Mouse (Mus musculus) embryonic facial prominence, embryonic 14.5 days (tissue): ENCODE data around the gene Gm38393. TPM values are rescaled to one million over a fixed set of nuclear protein-coding genes. Genes with fewer than 3 reads are reported as not detected.
A peak's percentile ranks its signal among the peaks of the same experiment; 100 is the strongest.

Experiments
- ATAC-seq: fragments of 200-750 bp; cut with Nextera tagmentation; 2 replicates; pipeline ENCODE4 v1.8.0; 2017; ENCODE audit warnings: low read depth, moderate number of reproducible peaks, moderate TSS enrichment
- DNase-seq: peaks from one replicate; pipeline ENCODE4 v3.0.0-alpha.2; 2015; ENCODE audit warnings: low spot score
- H3K27ac ChIP-seq: fragments of 300-500 bp; sonication (generic); replicated peaks from 2 replicates; pipeline ENCODE4 v1.5.1; 2014; ENCODE audit warnings: low read depth, mild to moderate bottlenecking, low read length, moderate library complexity
- H3K27me3 ChIP-seq: fragments of 300-500 bp; sonication (generic); replicated peaks from 2 replicates; pipeline ENCODE4 v1.6.1; 2014; ENCODE audit warnings: low read length; ENCODE audit not compliant: control insufficient read depth, insufficient read depth
- H3K36me3 ChIP-seq: fragments of 300-500 bp; sonication (generic); 2 replicates; pipeline ENCODE4 v1.6.1; 2014; ENCODE audit warnings: low read length, mixed read lengths; ENCODE audit not compliant: control insufficient read depth, insufficient read depth
- H3K4me1 ChIP-seq: fragments of 300-500 bp; sonication (generic); 2 replicates; pipeline ENCODE4 v1.6.1; 2014; ENCODE audit warnings: antibody characterized with exemption, low read length; ENCODE audit not compliant: control insufficient read depth, insufficient read depth
- H3K4me2 ChIP-seq: fragments of 300-500 bp; sonication (generic); 2 replicates; pipeline ENCODE4 v1.6.1; 2014; ENCODE audit warnings: low read depth, mild to moderate bottlenecking, low read length, moderate library complexity, mixed read lengths
- H3K4me3 ChIP-seq: fragments of 300-500 bp; sonication (generic); 2 replicates; pipeline ENCODE4 v1.5.1; 2014; ENCODE audit warnings: low read depth, mild to moderate bottlenecking, low read length
- H3K9ac ChIP-seq: fragments of 300-500 bp; sonication (generic); 2 replicates; pipeline ENCODE4 v1.6.1; 2014; ENCODE audit warnings: low read depth, mild to moderate bottlenecking, low read length, moderate library complexity, mixed read lengths
- H3K9me3 ChIP-seq: fragments of 300-500 bp; sonication (generic); 2 replicates; pipeline ENCODE4 v1.6.1; 2016; ENCODE audit warnings: low read length; ENCODE audit not compliant: control insufficient read depth
- WGBS: fragments of 180-500 bp; shearing (Covaris S2); extraction: QIAGEN DNeasy Blood & Tissue Kit; methylation state at CpG from one replicate; pipeline ENCODE4 v1.1.7; 2014; 5-methylcytosine and 5-hydroxymethylcytosine counted together
- polyA plus RNA-seq: library from polyadenylated mRNA; unstranded; fragments of >200 nt; fragmentation: Nextera tagmentation; extraction: Ambion mirVana; gene quantifications from 2 replicates; pipeline ENCODE4 v1.2.1, GENCODE M21; 2014

The Gm38393 gene
- 0.35 and 0.42 TPM in 2 replicates for polyA plus RNA-seq

DNA sequence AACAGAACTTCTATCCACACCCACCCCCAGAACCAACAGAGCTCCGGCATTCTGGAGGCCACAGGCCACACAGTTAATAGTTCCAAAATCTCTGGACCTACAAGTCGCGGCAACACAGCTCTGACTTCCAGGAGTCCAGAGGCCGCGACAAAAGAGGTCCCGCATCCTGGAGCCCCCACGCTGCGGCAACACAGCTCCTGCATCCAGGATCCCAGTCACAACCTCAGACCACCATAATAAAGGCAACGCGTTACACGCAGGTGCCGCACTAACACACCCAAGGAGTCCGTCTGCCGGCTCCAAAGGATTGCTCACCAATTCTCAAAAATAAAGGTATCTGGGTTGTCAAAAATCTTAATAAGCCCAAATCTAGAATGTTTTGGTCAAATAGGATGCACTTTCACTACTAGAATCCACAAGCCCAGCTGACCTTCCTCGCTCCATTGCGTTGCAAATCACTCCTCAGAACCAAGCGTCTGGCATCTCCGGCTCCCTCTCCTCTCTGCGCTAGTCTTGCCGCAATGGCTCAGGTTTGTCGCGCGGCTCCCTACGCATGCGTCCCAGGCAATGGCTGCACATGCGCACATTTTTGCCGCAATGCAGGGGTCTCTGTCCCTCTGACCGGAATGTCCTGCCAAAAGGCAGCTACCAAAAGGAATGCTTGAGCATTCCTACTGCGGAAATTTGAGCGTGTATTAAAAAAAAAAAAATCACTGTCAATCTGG lies at the start of gene Gm38393, which contains the start of gene Snurf:
TSS of gene Gm38393 (minus strand) at position 459 of the 725 bp plus-strand sequence.
TSS of gene Snurf (minus strand) at position 444 of the 725 bp plus-strand sequence.
- H3K9ac ChIP-seq = peak within 1 kb of the TSS; percentile 66
- no peaks in the 10 kb centered on the region for H3K4me1 ChIP-seq
- DNase-seq (peak; percentile 64), ATAC-seq (peak; percentile 74)
- peak within 1 kb of the TSS; percentile 52 for H3K4me3 ChIP-seq
- 57% methylated on average over 30 of the region's 30 CpGs for WGBS
- H3K4me2 ChIP-seq = peak within 1 kb of the TSS; percentile 58
- H3K27ac ChIP-seq = peak within 1 kb of the TSS; percentile 39; the same call in 1 of the 2 replicates
- no peaks in the 10 kb centered on the region for H3K36me3 ChIP-seq
- no peaks in the 10 kb centered on the region for H3K27me3 ChIP-seq
- H3K9me3 ChIP-seq = peaks cover 28% of the 10 kb centered on the region

DNA sequence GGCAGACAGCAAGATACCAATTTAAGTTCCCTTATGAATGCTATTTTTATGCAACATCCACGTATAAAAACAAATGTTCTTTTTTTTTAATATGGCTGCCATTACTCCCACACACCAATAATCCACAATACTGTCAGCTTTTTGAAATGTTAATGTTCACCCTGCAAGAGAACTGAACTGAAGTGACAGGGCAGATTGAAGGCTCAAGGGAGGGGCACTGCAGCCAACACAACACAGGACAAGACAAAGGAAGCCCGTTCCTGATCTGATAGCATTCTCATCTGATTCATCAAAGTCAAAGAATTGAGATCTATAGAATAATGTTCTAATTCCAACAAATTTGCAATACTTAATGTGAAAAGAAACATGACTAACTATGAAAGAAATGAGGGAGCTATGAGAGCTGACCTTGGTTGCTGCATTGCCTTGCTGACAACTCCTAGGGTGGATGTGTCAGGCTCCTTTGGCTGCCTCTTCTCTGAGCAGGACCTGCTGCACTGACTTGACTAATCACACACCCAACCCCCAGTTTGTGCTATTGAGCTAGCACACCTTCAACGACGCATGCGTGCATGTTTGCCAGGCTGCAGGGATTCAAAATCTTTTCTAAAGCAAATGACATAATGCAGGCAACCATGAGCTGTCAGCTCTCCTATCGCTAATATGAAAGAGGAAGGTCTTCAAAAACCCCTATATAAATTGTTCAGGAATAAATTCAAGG lies 42.8 kb upstream of the Gm38393 start:
- H3K27me3 ChIP-seq = no peaks in the 10 kb centered on the region
- no peaks in the 10 kb centered on the region for H3K9me3 ChIP-seq
- H3K4me1 ChIP-seq = no peaks in the 10 kb centered on the region
- WGBS = 76% methylated on average over 6 of the region's 6 CpGs
- ATAC-seq (no peak), DNase-seq (peak; percentile 2)
- no peak overlapping the region for H3K27ac ChIP-seq
- H3K4me3 ChIP-seq = no peak overlapping the region
- H3K9ac ChIP-seq = no peak overlapping the region
- H3K4me2 ChIP-seq = no peak overlapping the region
- no peaks in the 10 kb centered on the region for H3K36me3 ChIP-seq

DNA sequence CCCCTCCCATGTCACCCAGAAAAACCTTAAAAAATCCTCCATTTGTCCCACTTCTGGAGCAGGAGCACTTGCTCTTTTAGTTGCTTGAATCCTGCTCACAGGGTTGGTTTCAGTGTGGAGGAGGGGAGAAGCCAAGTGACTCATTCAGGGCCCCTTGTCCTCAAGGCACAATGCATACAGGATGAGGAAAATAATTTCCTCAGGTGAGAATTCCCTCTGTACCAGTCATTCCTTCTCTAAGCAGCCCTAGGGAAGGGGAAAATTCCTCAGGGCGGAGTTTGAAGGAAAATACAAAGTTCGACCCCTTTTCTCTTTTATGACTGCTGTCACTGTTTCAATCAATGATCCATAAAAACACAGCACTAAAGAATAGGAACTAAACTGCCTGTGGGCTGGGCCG lies 8.3 kb upstream of the Gm38393 start:
- 76% methylated on average over 3 of the region's 3 CpGs for whole genome bisulfite sequencing
- no peak for ATAC-seq
- no peaks in the 10 kb centered on the region for H3K27me3 ChIP-seq
- DNase-seq = no peak
- no peak overlapping the region for H3K4me2 ChIP-seq
- H3K4me1 ChIP-seq = no peaks in the 10 kb centered on the region
- no peak overlapping the region for H3K9ac ChIP-seq
- no peaks in the 10 kb centered on the region for H3K9me3 ChIP-seq
- no peaks in the 10 kb centered on the region for H3K36me3 ChIP-seq
- H3K4me3 ChIP-seq = no peak overlapping the region
- no peak overlapping the region for H3K27ac ChIP-seq

DNA sequence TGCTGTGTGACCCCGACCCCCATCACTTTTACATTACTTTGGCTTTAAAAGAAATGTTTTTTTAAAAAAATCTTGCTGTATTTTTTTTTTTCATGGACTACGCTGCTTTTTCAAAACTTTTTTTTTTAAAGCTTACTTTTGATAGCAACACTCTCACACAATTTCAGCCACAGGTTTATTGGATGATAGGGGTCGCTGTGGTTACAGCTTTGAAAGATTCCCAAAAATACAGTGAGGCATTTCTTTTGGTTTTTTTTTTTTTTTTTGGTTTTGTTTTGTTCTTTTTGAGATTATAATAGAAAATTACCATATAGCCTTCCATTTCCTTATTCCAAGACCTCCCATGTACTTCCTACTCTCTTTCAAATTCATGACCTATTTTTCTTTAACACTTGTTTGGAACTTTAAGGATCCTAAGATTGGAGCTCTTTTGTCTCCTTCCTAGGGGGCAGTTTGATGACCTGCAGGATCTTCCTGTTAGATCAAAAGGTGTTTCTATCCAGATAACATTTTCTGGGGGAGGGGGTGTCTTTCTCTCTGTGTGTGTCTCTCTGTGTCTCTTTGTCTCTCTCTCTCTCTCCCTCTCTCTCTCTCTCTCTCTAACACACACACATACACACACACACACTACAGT lies 3.0 kb upstream of the Gm38393 start:
- Histone ChIP-seq H3K4me2 (no peak overlapping the region), H3K4me1 (no peaks in the 10 kb centered on the region), H3K9ac (no peak overlapping the region), H3K27ac (no peak overlapping the region), H3K27me3 (no peaks in the 10 kb centered on the region), H3K36me3 (no peaks in the 10 kb centered on the region), H3K4me3 (no peak overlapping the region), H3K9me3 (peaks cover 23% of the 10 kb centered on the region)
- WGBS = 33% methylated on average over 3 of the region's 3 CpGs
- ATAC-seq = no peak
- no peak for DNase-seq

DNA sequence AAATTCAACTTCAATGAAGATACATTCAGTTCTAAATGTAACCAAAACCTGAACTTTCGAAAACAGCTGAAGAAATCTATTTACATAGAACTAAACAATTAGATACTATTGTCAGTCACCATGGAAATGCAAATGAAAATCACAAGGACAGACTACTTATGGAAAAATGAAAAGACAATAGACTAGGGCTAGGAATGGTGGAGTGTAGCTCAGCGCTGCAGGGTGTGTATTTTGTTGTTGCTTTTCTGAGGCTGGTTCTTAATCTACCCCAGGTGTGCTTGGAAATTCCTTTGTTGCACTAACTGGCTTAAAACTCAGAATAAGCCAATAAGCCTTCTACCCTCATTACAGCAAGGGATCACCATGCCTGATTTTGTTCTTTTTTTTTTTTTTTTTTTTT lies 1.4 kb upstream of the Gm38393 start:
- WGBS = 47% methylated on average over 2 of the region's 2 CpGs
- no peaks in the 10 kb centered on the region for H3K36me3 ChIP-seq
- H3K4me1 ChIP-seq = no peaks in the 10 kb centered on the region
- H3K9me3 ChIP-seq = peaks cover 28% of the 10 kb centered on the region
- no peak for ATAC-seq
- no peaks in the 10 kb centered on the region for H3K27me3 ChIP-seq
- no peak for DNase-seq
- no peak overlapping the region for H3K9ac ChIP-seq
- no peak overlapping the region for H3K4me3 ChIP-seq
- H3K4me2 ChIP-seq = no peak overlapping the region
- no peak overlapping the region for H3K27ac ChIP-seq

DNA sequence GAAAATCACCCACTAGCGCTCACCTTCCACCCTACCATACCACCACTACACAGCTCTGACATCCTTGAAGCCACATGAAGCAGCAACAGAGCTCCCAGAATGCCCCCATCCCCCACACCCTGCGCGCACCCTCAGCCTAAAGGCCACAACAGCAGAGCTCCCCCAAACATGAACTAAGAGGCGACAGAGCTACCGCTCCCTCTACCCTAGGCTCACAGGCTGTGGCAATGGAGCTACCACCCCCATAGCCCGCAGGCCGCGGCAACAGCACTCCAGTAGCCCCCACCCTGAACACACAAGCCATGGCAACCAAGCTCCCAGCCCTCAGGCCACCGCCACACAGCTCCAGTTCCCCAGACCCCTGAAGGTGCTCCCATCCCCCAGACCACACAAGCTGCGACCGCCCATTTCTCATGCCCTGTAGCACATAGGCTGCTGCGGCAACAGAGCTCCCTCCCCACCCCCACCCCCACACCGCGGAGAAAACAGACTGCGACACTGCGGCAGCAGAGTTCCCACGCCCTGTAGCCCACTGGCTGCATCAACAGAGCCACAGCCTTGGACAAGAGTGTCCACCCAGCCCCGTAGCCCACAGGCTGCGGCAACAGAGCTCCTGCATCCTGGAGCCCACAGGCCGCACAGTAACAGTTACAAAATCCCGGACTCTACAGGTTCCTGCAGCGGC lies 801 bp downstream of the Gm38393 start:
- Histone ChIP-seq H3K4me2 (peak overlapping the region; percentile 58), H3K9ac (peak overlapping the region; percentile 66), H3K36me3 (no peaks in the 10 kb centered on the region), H3K27ac (peak overlapping the region; percentile 39; the same call in 1 of the 2 replicates), H3K4me3 (peak overlapping the region; percentile 52), H3K9me3 (peaks cover 28% of the 10 kb centered on the region), H3K27me3 (no peaks in the 10 kb centered on the region), H3K4me1 (no peaks in the 10 kb centered on the region)
- DNase-seq (peak; percentile 53), ATAC-seq (peak; percentile 89)
- WGBS = 51% methylated on average over 21 of the region's 22 CpGs

DNA sequence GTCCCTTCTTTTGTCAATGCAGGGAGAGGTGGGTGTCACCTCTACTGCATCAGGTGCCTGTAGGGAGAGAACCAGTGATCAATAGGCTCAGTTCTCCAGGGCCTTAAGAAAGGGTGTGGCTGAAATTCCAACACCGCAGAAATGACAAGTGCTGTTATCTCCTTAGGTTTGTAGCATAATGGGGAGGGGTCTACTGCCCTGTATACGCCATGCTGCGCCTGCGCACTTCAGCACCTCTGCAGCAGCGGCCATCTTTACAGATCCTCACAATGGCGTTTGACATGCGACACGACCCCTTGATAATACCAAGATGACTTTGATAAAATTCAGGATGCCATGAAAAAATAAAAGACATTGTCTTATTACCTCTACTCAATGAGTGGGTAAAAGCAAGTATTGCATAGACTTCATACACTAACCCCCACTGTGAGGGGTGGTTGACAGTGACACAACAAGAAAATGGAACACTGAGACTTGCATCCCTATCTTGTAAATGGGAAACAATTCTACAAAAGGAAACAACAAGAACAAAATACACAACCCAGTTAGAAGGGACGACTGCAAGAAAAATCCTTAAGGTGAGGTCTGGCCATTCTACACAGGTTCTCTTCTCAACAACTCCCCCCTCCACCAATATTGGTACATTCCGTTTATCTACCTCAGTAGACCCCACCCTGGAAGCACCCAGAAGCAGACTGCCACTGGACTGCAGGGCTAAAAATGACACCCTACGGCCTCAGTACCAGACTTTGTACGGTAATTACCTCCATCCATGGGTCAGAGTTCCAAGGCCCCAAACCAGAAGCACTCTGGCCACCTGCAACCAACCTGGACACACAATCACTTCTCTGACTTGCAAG lies 1.6 kb downstream of the Gm38393 start:
- DNase-seq (peak; percentile 13), ATAC-seq (peak; percentile 37; the same call in 1 of the 2 replicates)
- WGBS = 55% methylated on average over 12 of the region's 12 CpGs
- Histone ChIP-seq H3K27me3 (no peaks in the 10 kb centered on the region), H3K27ac (no peak overlapping the region), H3K4me1 (no peaks in the 10 kb centered on the region), H3K4me3 (peak overlapping the region; percentile 52), H3K9ac (peak overlapping the region; percentile 66), H3K4me2 (peak overlapping the region; percentile 58), H3K9me3 (peaks cover 28% of the 10 kb centered on the region), H3K36me3 (no peaks in the 10 kb centered on the region)
